Mouse (Mus musculus): ENCODE measurements around the gene Reep1.

GRCm38 (mm10) chr6:71723555-71723954, 16.2 kb downstream of the Reep1 start:
- TF ChIP-seq POLR2A (IDR thresholded peaks at IDR 0.05; ENCODE audit: borderline replicate concordance, insufficient read depth, low read length) (no peak), CTCF (IDR thresholded peaks at IDR 0.05; ENCODE audit: borderline replicate concordance, insufficient read depth, low read depth, low read length) (no peak)

Measured in cerebellum, adult 2 months (tissue).